Mouse (Mus musculus) adrenal gland (tissue): Measurements from ENCODE around the gene Krit1.
"Not testable (repeated sequence)": the region's sequence is repeated elsewhere in the genome, so short reads cannot be mapped to it uniquely, and the experiment has no call there.

Source experiments
- intact Hi-C: fragments of 180-260 bp; cut with DNase I; formaldehyde crosslinking; loops from one replicate; pipeline ENCODE4 v1.15.1; 2025

Krit1 gene

DNA sequence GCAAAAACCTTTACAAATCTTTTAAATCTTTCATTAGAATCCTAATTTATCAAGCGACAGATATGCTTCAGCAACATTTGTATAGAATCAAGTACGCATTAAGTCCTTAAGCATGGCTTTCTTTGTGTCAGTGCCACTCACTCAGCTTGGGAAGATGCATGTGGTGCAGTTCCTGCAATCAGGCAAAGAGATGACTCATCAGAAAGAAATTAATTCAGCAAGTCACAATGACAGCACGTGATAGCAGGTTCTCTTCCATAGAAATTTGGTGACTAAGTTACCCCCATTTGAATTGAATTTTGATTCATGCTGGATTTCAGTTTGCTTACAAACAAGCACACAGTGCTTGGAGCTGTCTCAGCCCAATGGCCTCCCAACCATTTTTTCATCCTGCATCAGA lies 70.5 kb downstream of the Krit1 start:
- intact Hi-C loops: no loop called here

DNA sequence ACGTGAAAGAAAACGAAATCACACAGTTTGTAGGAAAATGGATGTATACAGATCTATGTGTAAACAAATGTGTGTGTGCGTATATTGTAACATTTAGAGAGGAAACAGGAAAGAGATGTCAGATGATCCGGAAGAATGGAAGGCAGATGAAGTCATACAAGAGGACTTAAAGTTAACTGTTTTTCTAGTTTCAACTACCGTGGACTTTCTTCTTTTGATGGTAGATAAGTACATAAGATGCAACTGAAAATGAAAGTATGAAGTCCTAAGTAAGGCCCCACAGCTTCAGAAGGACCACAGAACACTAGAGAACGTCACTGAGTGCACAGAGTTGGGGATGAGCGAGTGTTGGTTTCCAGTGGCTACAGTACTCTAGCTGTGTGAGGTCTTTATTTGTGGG lies 83.9 kb downstream of the Krit1 start:
- intact Hi-C loops: not testable (repeated sequence)

DNA sequence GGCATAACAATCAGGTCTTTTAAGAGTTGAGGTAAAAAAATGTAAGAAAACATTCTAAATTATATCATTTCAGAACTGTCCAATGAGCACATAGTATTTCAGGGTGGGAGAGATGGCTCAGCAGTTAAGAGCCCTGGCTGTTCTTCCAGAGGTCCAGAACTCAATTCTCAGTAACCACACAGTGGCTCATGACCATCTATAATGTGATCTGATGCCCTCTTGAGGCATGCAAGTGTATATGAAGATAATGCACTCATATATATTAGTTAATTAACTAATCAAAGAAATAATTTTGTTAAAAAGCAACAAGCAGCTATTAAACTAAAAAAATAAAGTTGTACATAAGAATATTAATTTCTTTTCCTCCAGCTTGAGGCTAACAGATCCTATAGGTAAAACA lies 86.2 kb downstream of the Krit1 start:
- intact Hi-C loops: no loop called here

DNA sequence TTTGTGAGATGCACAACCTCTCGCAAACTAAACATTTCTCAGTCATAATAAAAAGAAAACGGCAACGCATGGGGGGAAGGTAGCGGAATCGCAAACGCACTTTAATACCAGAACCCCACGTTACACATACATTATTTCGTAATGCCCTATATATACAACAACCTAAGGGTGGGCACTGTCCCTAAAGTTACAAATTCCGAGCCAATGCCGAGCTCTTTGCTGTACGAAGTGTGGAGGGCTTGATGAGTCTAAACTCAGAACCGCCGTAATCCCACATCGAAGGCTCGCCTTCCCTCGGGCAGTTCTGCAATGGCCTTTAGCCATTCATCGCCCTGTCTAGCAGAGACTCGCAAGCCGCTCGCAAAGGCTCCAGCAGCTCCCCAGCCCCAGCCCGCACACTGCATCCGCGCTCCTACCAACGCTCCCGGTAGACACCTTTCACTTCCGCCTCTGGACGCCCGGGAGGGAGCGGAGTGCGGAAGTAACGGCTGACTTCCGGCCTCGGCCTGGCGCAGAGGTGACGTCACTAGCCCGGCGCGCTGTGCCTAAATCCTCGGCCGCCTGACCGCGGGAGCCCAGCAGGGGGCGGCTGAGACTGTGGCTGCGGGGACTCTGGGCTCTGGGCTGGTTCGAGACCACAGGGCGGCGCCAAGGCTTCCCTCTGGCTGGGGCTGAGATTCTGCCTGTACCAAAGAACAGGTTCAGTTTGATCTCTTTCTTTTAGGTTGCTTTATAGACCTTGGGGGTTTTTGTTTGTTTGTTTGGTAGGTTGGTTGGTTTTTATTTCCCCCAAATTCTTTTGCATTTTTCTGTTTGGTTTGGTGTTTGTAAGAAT lies 90.7 kb downstream of the Krit1 start, which contains the start of gene Mterf1a:
Gene Mterf1a (minus strand): TSS at position 475 of the 835 bp plus-strand sequence.
- intact Hi-C loops: loop anchor here (2.0 to 10.0 kb wide), 2 partner anchors 211 to 297 kb away; partner anchors contain the start of gene Cyp51

DNA sequence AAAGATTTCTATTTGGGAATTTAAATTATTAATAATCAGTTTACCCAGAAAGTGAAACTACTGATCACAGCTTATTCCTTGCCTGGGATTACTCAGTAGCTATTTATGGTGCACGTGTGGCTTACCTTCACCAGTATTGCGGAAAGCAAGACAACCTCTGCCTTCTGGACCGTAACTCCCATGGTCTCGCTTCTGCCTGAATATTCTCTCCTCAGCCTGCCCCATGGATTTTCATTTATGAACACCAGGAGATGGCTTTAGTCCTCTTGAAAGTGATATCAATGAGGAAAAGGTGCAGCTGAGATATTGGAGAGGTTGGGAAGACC lies 91.3 kb downstream of the Krit1 start:
- intact Hi-C loops: loop anchor here (2.0 to 10.0 kb wide), 2 partner anchors 211 to 297 kb away; partner anchors contain the start of gene Cyp51
